Comparison of ENCODE assay signal across 14 mouse cellular contexts in the genomic region with DNA sequence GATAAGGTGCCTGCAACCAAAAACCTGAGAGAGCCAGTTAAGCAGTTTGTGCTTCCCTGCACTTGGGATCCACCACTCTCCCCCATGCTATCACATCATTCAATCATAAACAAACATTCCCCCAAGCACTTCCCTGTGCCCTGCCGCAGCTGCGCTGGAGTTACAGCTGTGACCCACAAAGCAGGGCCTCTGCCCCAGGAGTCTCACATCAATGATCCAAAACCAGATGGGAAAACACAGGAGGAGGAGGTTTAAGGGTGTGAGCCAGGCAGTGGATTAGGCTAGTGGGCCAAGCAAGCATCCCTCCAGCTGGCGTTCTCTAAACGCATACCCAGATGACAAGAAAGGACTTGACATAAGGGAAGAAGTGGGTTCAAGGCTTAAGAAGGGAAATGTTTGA.
A peak's percentile ranks its signal among the peaks of the same experiment; 100 is the strongest.
DNase-seq lines count a peak whose midpoint lies in the region; ATAC-seq lines count a peak whose summit lies in the region.
"Had no signal": no experiment of that assay in that cellular context is flagged by ENCODE, and none has a peak within 500 bp of the region (broad histone marks: within the 10 kb centered on the region; RNA-seq: fewer than 3 reads in every experiment).

No protein-coding gene starts in this region.

- peak; percentile 17 to 34 for DNase-seq in kidney, postnatal 4 days
- no peak for DNase-seq in kidney, adult 11 months
- peak; percentile 7 for DNase-seq in brain, adult 2 months (ENCODE audit: low read depth, low spot score)
- peak; percentile 48 for DNase-seq in embryo, embryonic 10.5 days (ENCODE audit: low spot score)
- DNase-seq in gastrocnemius, postnatal 25 days: peak; percentile 32
- DNase-seq in right cerebral cortex, postnatal 36 days (ENCODE audit: low spot score in 2 of 2): no peak
- no peak for DNase-seq in frontal cortex, adult 2 months (ENCODE audit: extremely low spot score in 1 of 2, low spot score in 1 of 2)
- DNase-seq: adrenal gland, postnatal 25 days; heart, postnatal 14 days; liver; right cerebral cortex, adult 18-20 months had no signal

- no peak for ATAC-seq in activated CD4-positive, CD25-positive, alpha-beta regulatory T cell, adult 4 months
- ATAC-seq: inflammation-experienced regulatory T-cells, adult 6 months; midbrain, embryonic 13.5 days had no signal

Comparison
In these comparisons a context has a peak if more than half of its experiments do, and no peak if none do; other contexts are left out.
1. DNase-seq: peak in kidney, postnatal 4 days (2 of 2), brain, adult 2 months (single experiment), embryo, embryonic 10.5 days (single experiment) and gastrocnemius, postnatal 25 days (single experiment); none in kidney, adult 11 months (single experiment), right cerebral cortex, postnatal 36 days (0 of 2) and frontal cortex, adult 2 months (0 of 2).